Mouse (Mus musculus) bone marrow, adult 2 months (tissue): ENCODE data around the gene Gm42517.

ENCODE experiments used
- CTCF ChIP-seq: fragments of 200-500 bp; IDR thresholded peaks from 2 replicates; pipeline ENCODE4 v1.5.1; 2011; ENCODE audit warnings: low read length, control low read depth; ENCODE audit not compliant: control insufficient read depth, insufficient read depth
- POLR2A ChIP-seq: fragments of 200-500 bp; IDR thresholded peaks from 2 replicates; pipeline ENCODE4 v1.6.1; 2011; ENCODE audit warnings: low read depth, mild to moderate bottlenecking, control low read depth, low read length, borderline replicate concordance; ENCODE audit not compliant: control insufficient read depth

- no peak for TF ChIP-seq CTCF
- no peak for TF ChIP-seq POLR2A
Measured at GRCm38 (mm10) chr5:108362330-108362729, 5.4 kb downstream of the Gm42517 start.
